Mouse (Mus musculus) WW6 (cell line): ENCODE measurements around the gene Ogt.

Experiments used
- DNase-seq: peaks from one replicate; pipeline ENCODE4 v3.0.0-alpha.2; 2013; ENCODE audit warnings: low read depth, low spot score

The Ogt gene

GRCm38 (mm10) chrX:101639741-101640166 lies at the start of gene Ogt:
TSS of gene Ogt (plus strand) at chrX:101640060.
- peak; percentile 61 for DNase-seq

GRCm38 (mm10) chrX:101616183-101616582 lies 23.7 kb upstream of the Ogt start:
- DNase-seq: no peak

GRCm38 (mm10) chrX:101617889-101618288 lies 22.0 kb upstream of the Ogt start:
- DNase-seq: no peak

- no peak for DNase-seq
These were observed 19.5 kb upstream of the Ogt start for GRCm38 (mm10) chrX:101620317-101620716.

- DNase-seq: no peak
These were observed 17.3 kb upstream of the Ogt start for GRCm38 (mm10) chrX:101622539-101622938.

- no peak for DNase-seq
These were observed 2.9 kb upstream of the Ogt start for GRCm38 (mm10) chrX:101636821-101637525.

- DNase-seq: no peak
These were observed 1.0 kb upstream of the Ogt start for GRCm38 (mm10) chrX:101638856-101639255.

- DNase-seq: no peak
These were observed 554 bp upstream of the Ogt start for GRCm38 (mm10) chrX:101639306-101639705.

- DNase-seq: no peak
These were observed 617 bp downstream of the Ogt start for GRCm38 (mm10) chrX:101640194-101641160.

- DNase-seq: no peak
These were observed 1.3 kb downstream of the Ogt start for GRCm38 (mm10) chrX:101641161-101641530.

- no peak for DNase-seq
These were observed 2.2 kb downstream of the Ogt start for GRCm38 (mm10) chrX:101642091-101642490.

GRCm38 (mm10) chrX:101645286-101645685 lies 5.4 kb downstream of the Ogt start:
- DNase-seq: no peak

- DNase-seq: no peak
These were observed 6.8 kb downstream of the Ogt start for GRCm38 (mm10) chrX:101646621-101647020.

GRCm38 (mm10) chrX:101695686-101696085 lies 55.8 kb downstream of the Ogt start:
- no peak for DNase-seq

- no peak for DNase-seq
These were observed 57.7 kb downstream of the Ogt start for GRCm38 (mm10) chrX:101697537-101697936.

- peak; percentile 75 for DNase-seq
These were observed 58.4 kb downstream of the Ogt start for GRCm38 (mm10) chrX:101698232-101698631.

- no peak for DNase-seq
These were observed 65.3 kb downstream of the Ogt start for GRCm38 (mm10) chrX:101705111-101705510.

- DNase-seq: no peak
These were observed 80.5 kb downstream of the Ogt start for GRCm38 (mm10) chrX:101720401-101720800.

GRCm38 (mm10) chrX:101730010-101730409 lies 90.2 kb downstream of the Ogt start:
- DNase-seq: no peak

GRCm38 (mm10) chrX:101732644-101733043 lies 92.8 kb downstream of the Ogt start:
- DNase-seq: no peak

- DNase-seq: no peak
These were observed 93.4 kb downstream of the Ogt start for GRCm38 (mm10) chrX:101733288-101733687.

GRCm38 (mm10) chrX:101733828-101734319 lies 94.0 kb downstream of the Ogt start, which contains the start of gene Cxcr3:
TSS of gene Cxcr3 (minus strand) at chrX:101734269.
- DNase-seq: no peak
